Mouse (Mus musculus): ENCODE measurements around the gene Necab3. TPM values are rescaled to one million over a fixed set of nuclear protein-coding genes. Genes with fewer than 3 reads are reported as not detected.

The Necab3 gene
- polyA plus RNA-seq, 1 experiment from 2014 or later: 2.7 TPM

DNA sequence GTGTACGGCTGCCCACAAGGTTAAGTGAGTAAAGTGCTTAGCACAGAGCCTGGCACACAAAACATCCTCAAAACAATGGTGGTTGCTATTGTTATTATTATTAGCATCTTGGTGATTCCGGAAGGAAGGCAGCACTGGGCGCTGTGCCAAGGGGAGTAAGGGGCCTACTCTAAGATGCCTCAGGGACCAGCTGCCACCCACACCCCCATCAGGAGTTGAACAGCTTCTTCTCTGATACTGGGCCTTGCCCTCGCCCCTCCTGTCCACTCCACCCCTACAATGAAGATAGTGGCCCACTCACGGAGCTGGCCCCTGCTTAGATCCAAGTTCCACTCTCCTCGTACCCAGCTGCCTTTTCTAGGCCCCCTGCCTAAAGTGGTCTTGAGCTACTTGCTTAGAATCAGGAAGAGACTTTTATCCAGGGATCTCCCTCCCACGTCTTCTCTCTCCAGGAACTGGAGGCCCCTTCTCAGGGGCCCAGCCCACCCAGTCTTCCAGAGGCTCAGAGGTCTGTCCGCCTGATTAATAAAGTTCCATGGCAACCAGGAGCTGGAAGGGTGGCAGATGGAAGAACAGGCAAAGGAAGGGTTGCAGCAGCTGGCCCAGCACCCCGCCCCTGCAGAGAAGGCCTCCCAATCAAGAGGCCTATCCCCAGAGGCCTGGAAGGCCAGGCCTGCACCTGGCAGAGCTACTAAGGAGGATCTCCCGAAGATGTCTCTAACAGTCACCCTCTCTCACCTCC, 9.8 kb upstream of the Necab3 start:
- H3K27ac ChIP-seq (ENCODE audit: low read length): peak overlapping the region; percentile 88
- H3K4me3 ChIP-seq (ENCODE audit: low read length): peak overlapping the region; percentile 80
- no peaks in the 10 kb centered on the region for H3K27me3 ChIP-seq (ENCODE audit: control insufficient read depth, insufficient read depth, low read depth, low read length)
- peaks cover 4% of the 10 kb centered on the region; the same call in 1 of the 2 replicates for H3K36me3 ChIP-seq (ENCODE audit: control insufficient read depth, insufficient read depth, low read length)
- no peak for ATAC-seq (ENCODE audit: low read depth)
- H3K4me2 ChIP-seq (ENCODE audit: low read depth, low read length): peak overlapping the region; percentile 75
- peaks cover 38% of the 10 kb centered on the region for H3K4me1 ChIP-seq (replicated peaks; ENCODE audit: control insufficient read depth, insufficient read depth, low read length)
- WGBS: 8% methylated on average over 10 of the region's 10 CpGs
- H3K9me3 ChIP-seq (ENCODE audit: control insufficient read depth, low read length): no peaks in the 10 kb centered on the region
- peak overlapping the region; percentile 80 for H3K9ac ChIP-seq (ENCODE audit: low read length)

DNA sequence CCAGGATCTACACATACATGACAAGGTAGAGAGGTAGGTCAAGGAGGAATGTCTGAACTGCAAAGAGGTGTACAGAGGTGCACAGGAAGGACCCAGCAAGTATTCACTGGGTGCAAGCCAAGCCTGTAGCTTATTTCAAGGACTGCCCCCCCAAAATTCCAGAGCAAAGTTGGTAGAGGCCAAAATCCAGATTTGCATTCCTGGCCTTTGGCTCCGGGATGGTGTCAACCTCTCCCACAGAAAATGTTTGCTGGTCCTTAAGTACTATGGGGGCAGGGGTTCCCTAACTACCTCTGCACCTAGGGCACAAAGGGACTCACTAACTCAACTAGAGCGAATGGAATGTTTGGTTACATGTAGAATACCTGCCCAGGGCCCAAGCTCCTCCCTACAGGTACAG, 9.1 kb upstream of the Necab3 start:
- Histone ChIP-seq H3K9me3 (ENCODE audit: control insufficient read depth, low read length) (no peaks in the 10 kb centered on the region), H3K4me1 (replicated peaks; ENCODE audit: control insufficient read depth, insufficient read depth, low read length) (peaks cover 38% of the 10 kb centered on the region), H3K9ac (ENCODE audit: low read length) (peak overlapping the region; percentile 80), H3K27me3 (ENCODE audit: control insufficient read depth, insufficient read depth, low read depth, low read length) (no peaks in the 10 kb centered on the region), H3K4me3 (ENCODE audit: low read length) (peak overlapping the region; percentile 80), H3K36me3 (ENCODE audit: control insufficient read depth, insufficient read depth, low read length) (peaks cover 9% of the 10 kb centered on the region), H3K27ac (ENCODE audit: low read length) (peak overlapping the region; percentile 88), H3K4me2 (ENCODE audit: low read depth, low read length) (peak overlapping the region; percentile 75)
- 32% methylated on average over 2 of the region's 2 CpGs for WGBS
- ATAC-seq (ENCODE audit: low read depth): peak; percentile 7; the same call in 1 of the 2 replicates

DNA sequence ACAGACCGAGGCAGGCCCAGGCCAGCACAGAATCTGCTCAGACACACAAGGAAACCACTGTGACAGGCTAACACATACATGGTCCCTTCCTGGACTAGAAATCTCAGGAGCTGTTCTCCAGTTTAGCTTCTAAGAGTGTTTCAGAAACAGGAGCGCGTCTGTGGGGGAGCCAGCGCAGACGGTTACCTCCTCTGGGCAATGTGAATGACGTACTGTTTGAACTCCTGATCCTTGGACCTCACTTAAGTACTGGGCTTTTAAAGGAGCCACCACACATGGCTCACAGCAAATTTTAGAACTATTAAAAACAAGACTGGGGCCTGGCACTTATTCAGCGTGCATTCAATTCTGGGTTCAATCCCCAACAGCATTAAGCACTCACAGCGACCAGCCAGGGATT, 8.0 kb upstream of the Necab3 start:
- 38% methylated on average over 8 of the region's 8 CpGs for WGBS
- peak overlapping the region; percentile 15; the same call in 1 of the 2 replicates for H3K4me2 ChIP-seq (ENCODE audit: low read depth, low read length)
- H3K4me1 ChIP-seq (replicated peaks; ENCODE audit: control insufficient read depth, insufficient read depth, low read length): peaks cover 38% of the 10 kb centered on the region
- no peaks in the 10 kb centered on the region for H3K27me3 ChIP-seq (ENCODE audit: control insufficient read depth, insufficient read depth, low read depth, low read length)
- H3K9me3 ChIP-seq (ENCODE audit: control insufficient read depth, low read length): no peaks in the 10 kb centered on the region
- no peak overlapping the region; the same call in none of the 2 replicates for H3K9ac ChIP-seq (ENCODE audit: low read length)
- no peak overlapping the region for H3K4me3 ChIP-seq (ENCODE audit: low read length)
- H3K27ac ChIP-seq (ENCODE audit: low read length): peak overlapping the region; percentile 44; the same call in 1 of the 2 replicates
- no peak for ATAC-seq (ENCODE audit: low read depth)
- H3K36me3 ChIP-seq (ENCODE audit: control insufficient read depth, insufficient read depth, low read length): peaks cover 12% of the 10 kb centered on the region

DNA sequence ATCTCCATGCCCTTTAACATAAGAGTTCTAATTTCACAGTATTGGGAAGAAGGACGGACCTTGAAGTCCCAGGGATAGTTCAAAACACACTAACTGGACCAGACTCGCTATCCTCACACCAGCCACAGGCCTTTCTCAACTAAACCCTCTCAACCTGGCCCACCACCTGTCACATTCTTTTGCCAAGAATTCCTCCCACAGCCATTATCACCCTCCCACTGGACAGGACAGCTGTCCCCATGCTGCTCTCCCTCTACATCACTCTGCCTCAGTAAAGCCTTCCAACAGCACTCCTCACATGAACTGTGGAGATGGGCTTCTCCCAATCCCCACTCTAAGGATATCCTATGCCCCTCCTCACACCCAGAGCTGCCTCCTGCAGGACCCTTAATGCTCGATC, 6.9 kb upstream of the Necab3 start:
- Histone ChIP-seq H3K4me2 (ENCODE audit: low read depth, low read length) (no peak overlapping the region), H3K9ac (ENCODE audit: low read length) (no peak overlapping the region), H3K27ac (ENCODE audit: low read length) (no peak overlapping the region), H3K9me3 (ENCODE audit: control insufficient read depth, low read length) (no peaks in the 10 kb centered on the region), H3K27me3 (ENCODE audit: control insufficient read depth, insufficient read depth, low read depth, low read length) (no peaks in the 10 kb centered on the region), H3K4me3 (ENCODE audit: low read length) (no peak overlapping the region), H3K4me1 (replicated peaks; ENCODE audit: control insufficient read depth, insufficient read depth, low read length) (peaks cover 30% of the 10 kb centered on the region), H3K36me3 (ENCODE audit: control insufficient read depth, insufficient read depth, low read length) (peaks cover 16% of the 10 kb centered on the region)
- ATAC-seq (ENCODE audit: low read depth): no peak
- WGBS: 78% methylated on average over 3 of the region's 3 CpGs

DNA sequence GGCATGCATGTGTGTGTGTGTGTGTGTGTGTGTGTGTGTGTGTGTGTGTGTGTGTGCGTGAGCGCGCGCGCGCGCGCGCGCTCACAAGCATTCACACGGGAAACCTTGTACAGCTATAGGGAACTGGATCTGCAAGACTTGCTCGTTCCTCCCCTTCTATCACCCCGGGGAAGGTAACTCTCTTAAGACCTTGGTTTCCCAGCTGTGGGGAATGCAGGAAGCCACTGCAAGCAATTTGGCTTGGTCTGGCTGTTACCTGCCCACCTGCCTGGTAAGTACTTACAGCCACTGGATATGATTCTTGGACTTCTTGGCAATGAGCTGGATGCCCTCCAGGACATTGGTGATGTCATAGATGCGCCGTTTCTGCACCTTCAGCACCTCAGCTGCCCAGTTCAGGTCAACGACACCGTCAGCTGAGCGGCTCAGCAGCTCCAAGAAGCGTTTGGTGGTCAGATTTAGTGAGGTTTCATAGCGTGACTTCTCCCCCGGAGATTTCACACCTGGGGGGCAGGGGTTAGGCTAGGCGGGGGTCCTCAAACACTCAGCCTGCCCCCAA, 5.0 kb upstream of the Necab3 start:
- no peaks in the 10 kb centered on the region for H3K27me3 ChIP-seq (ENCODE audit: control insufficient read depth, insufficient read depth, low read depth, low read length)
- no peak overlapping the region for H3K4me3 ChIP-seq (ENCODE audit: low read length)
- no peak overlapping the region for H3K9ac ChIP-seq (ENCODE audit: low read length)
- 81% methylated on average over 22 of the region's 22 CpGs for WGBS
- no peak for ATAC-seq (ENCODE audit: low read depth)
- peaks cover 27% of the 10 kb centered on the region for H3K4me1 ChIP-seq (replicated peaks; ENCODE audit: control insufficient read depth, insufficient read depth, low read length)
- no peaks in the 10 kb centered on the region for H3K9me3 ChIP-seq (ENCODE audit: control insufficient read depth, low read length)
- no peak overlapping the region for H3K27ac ChIP-seq (ENCODE audit: low read length)
- H3K36me3 ChIP-seq (ENCODE audit: control insufficient read depth, insufficient read depth, low read length): peaks cover 19% of the 10 kb centered on the region
- H3K4me2 ChIP-seq (ENCODE audit: low read depth, low read length): no peak overlapping the region

DNA sequence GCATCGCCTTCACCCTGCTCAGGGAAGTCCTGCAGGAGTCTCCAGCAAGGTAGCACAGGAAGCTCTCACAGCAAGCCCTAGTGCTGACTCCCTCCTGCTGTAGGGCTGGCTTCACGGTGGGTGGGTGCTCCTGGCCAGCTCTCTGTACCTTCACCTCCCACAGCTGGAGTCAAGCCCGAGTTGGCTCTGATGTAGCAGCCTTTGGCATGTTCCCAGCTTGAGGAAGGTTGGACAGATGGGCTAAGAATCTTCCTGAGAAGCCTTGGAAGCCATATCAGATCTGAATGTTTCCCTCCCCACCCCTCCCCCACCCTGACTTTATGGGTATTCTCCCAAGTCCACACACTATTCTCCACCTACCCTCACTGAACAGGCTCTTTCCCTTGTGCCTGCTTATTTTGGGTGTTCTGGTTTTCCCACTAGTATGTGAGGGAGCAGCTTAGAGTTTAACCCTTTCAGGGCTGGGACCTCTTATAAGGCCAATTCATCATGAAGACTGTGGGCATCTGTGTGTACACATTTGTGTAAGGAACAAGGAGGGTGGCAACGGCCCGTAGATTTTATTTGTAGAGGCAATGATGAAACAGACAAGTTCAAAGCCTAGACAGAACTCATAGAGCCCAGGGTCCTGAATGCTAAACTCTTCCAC, 1.4 kb downstream of the Necab3 start:
- WGBS: 35% methylated on average over 5 of the region's 5 CpGs
- no peak overlapping the region for H3K9ac ChIP-seq (ENCODE audit: low read length)
- H3K4me2 ChIP-seq (ENCODE audit: low read depth, low read length): no peak overlapping the region
- ATAC-seq (ENCODE audit: low read depth): no peak
- H3K4me3 ChIP-seq (ENCODE audit: low read length): no peak overlapping the region
- no peaks in the 10 kb centered on the region for H3K9me3 ChIP-seq (ENCODE audit: control insufficient read depth, low read length)
- peaks cover 20% of the 10 kb centered on the region for H3K4me1 ChIP-seq (replicated peaks; ENCODE audit: control insufficient read depth, insufficient read depth, low read length)
- H3K27ac ChIP-seq (ENCODE audit: low read length): no peak overlapping the region
- peaks cover 7% of the 10 kb centered on the region; the same call in 1 of the 2 replicates for H3K36me3 ChIP-seq (ENCODE audit: control insufficient read depth, insufficient read depth, low read length)
- no peaks in the 10 kb centered on the region for H3K27me3 ChIP-seq (ENCODE audit: control insufficient read depth, insufficient read depth, low read depth, low read length)

DNA sequence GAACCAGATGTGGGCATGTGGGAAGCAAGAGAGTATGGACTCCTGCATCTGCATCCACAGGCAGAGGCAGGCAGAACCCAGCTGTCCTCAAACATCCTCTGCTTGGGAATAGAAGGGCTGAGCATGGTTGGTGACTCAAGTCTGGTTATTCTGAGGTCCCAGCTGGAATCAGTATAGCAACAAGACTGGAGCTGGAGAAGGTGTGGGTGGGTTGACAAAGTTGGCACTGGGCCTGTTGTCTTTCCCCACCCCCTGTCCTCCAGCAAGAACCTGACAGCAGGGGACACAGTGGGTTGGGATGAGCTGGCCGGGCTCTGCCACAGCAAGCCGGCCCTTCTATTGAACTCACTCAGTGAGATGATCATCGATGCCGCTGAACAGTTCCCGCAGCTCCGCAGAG, 3.5 kb downstream of the Necab3 start:
- no peak overlapping the region for H3K9ac ChIP-seq (ENCODE audit: low read length)
- H3K27ac ChIP-seq (ENCODE audit: low read length): no peak overlapping the region
- H3K36me3 ChIP-seq (ENCODE audit: control insufficient read depth, insufficient read depth, low read length): no peaks in the 10 kb centered on the region; the same call in 1 of the 2 replicates
- H3K4me1 ChIP-seq (replicated peaks; ENCODE audit: control insufficient read depth, insufficient read depth, low read length): peaks cover 27% of the 10 kb centered on the region
- WGBS: 80% methylated on average over 6 of the region's 6 CpGs
- H3K4me3 ChIP-seq (ENCODE audit: low read length): no peak overlapping the region
- no peaks in the 10 kb centered on the region for H3K9me3 ChIP-seq (ENCODE audit: control insufficient read depth, low read length)
- ATAC-seq (ENCODE audit: low read depth): no peak
- peaks cover 14% of the 10 kb centered on the region for H3K27me3 ChIP-seq (ENCODE audit: control insufficient read depth, insufficient read depth, low read depth, low read length)
- no peak overlapping the region for H3K4me2 ChIP-seq (ENCODE audit: low read depth, low read length)

DNA sequence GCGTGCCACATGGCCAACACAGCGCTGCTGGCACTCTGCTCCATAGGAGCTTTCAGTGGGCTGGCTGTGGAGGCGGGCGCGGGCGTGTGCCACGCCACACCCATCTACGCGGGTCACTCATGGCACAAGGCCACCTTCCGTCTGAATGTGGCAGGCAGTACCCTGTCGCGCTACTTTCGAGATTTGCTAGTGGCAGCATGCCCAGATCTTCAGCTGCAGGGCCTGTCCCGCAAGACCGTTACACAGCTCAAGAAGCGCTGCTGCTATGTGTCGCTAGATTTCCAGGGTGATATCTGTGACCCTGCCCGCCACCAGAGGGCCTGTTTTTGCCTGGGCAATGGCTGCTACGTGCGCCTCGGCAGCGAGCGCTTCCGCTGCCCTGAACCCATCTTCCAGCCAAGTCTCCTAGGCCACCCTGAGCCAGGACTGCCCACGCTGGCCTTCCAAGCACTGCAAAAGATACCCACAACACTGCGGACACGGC, 6.2 kb downstream of the Necab3 start:
- H3K4me2 ChIP-seq (ENCODE audit: low read depth, low read length): peak overlapping the region; percentile 49
- H3K27me3 ChIP-seq (ENCODE audit: control insufficient read depth, insufficient read depth, low read depth, low read length): peaks cover 14% of the 10 kb centered on the region
- H3K36me3 ChIP-seq (ENCODE audit: control insufficient read depth, insufficient read depth, low read length): no peaks in the 10 kb centered on the region
- H3K27ac ChIP-seq (ENCODE audit: low read length): no peak overlapping the region
- H3K4me1 ChIP-seq (replicated peaks; ENCODE audit: control insufficient read depth, insufficient read depth, low read length): peaks cover 24% of the 10 kb centered on the region
- H3K4me3 ChIP-seq (ENCODE audit: low read length): peak overlapping the region; percentile 18
- peak overlapping the region; percentile 12 for H3K9ac ChIP-seq (ENCODE audit: low read length)
- 15% methylated on average over 27 of the region's 27 CpGs for WGBS
- H3K9me3 ChIP-seq (ENCODE audit: control insufficient read depth, low read length): no peaks in the 10 kb centered on the region
- ATAC-seq (ENCODE audit: low read depth): peak; percentile 74

DNA sequence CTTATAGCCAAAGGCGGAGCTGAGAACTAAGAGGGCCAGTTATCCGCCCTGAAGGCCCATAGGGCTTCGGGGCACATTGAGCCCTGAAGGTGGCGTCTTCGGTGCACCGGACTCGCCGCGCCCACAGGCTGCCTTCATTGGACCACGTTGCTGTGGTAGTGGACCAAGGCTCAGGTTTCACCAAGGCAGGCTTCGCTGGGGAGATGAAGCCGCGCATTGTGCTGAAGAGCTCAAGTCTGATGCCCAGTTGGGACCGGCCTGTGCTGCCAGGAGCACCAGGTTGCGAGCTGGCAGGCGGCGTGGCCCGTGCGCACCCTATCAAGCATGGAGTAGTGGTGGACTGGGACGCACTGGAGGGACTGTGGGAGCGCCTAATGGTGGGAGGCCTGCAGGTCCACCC, 6.8 kb downstream of the Necab3 start:
- Histone ChIP-seq H3K4me1 (replicated peaks; ENCODE audit: control insufficient read depth, insufficient read depth, low read length) (peaks cover 20% of the 10 kb centered on the region), H3K36me3 (ENCODE audit: control insufficient read depth, insufficient read depth, low read length) (no peaks in the 10 kb centered on the region), H3K9ac (ENCODE audit: low read length) (peak overlapping the region; percentile 12), H3K4me2 (ENCODE audit: low read depth, low read length) (peak overlapping the region; percentile 49), H3K4me3 (ENCODE audit: low read length) (peak overlapping the region; percentile 18), H3K27me3 (ENCODE audit: control insufficient read depth, insufficient read depth, low read depth, low read length) (peaks cover 14% of the 10 kb centered on the region), H3K27ac (ENCODE audit: low read length) (no peak overlapping the region), H3K9me3 (ENCODE audit: control insufficient read depth, low read length) (no peaks in the 10 kb centered on the region)
- WGBS: 39% methylated on average over 21 of the region's 21 CpGs
- no peak for ATAC-seq (ENCODE audit: low read depth)
